Mouse (Mus musculus): ENCODE results near the gene Slc25a10. TPM values are rescaled to one million over a fixed set of nuclear protein-coding genes. Genes with fewer than 3 reads are reported as not detected.
A peak's percentile ranks its signal among the peaks of the same experiment; 100 is the strongest.

Slc25a10 gene
- total and polyA plus RNA-seq, 3 experiments: 52.0 to 53.6 TPM; not detected in 1

DNA sequence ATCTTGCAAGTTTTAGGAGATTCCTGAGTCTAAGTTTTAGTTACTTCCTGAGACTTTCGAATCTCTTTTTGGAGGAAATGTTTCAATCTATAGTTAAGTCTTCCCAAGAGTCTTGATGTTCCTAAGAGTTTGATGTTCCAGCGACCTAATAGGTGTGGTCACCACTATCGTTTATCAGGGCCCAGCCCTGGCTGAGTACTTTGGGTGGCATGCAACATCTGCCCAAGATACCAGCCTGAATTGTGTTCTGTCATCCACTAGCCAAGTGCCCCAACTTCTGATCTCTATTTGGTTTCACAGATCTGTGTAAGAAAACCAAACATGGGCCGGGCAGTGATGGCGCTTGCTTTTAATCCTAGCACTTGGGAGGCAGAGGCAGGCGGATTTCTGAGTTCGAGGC lies 36.2 kb upstream of the Slc25a10 start:
- DNase-seq (ENCODE audit: low read depth, low spot score): no peak
- no peak for TF ChIP-seq EP300 (IDR thresholded peaks at IDR 0.05; ENCODE audit: low read depth in 1 of 2, low read length in 2 of 2)
- H3K4me1 ChIP-seq (ENCODE audit: control insufficient read depth in 1 of 2, insufficient read depth in 2 of 2, low read length in 2 of 2): peaks cover 4 to 22% of the 10 kb centered on the region in 2 experiments

DNA sequence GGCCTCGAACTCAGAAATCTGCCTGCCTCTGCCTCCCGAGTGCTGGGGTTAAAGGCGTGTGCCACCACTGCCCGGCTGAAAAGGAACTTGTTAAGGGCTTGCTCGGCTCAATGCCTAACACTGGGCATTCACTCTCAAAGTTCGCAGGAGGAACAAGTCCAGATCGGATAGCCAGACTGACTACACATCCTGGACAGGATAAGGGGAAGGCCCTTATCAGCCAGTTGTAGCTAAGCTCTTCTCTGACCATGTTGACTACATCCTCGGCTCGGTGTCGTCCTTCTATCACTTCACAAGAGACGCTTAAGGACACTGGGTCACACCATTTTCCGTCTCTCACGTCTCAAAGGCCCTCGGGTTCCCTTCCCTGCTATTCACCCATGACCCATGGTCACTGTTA lies 34.3 kb upstream of the Slc25a10 start:
- TF ChIP-seq MAX (IDR thresholded peaks at IDR 0.05; ENCODE audit: low read length) (no peak), BHLHE40 (IDR thresholded peaks at IDR 0.05; ENCODE audit: borderline replicate concordance, low read depth, low read length) (no peak), EP300 (IDR thresholded peaks at IDR 0.05; ENCODE audit: low read depth in 1 of 2, low read length in 2 of 2) (peak; percentile 3 to 24; a peak in 1 of 4 replicates), CHD1 (IDR thresholded peaks at IDR 0.05; ENCODE audit: low read depth, low read length) (0 out of 2 replicates have a peak, but pooled peaks have one; percentile 47), TBP (IDR thresholded peaks at IDR 0.05; ENCODE audit: low read depth, low read length) (peak; percentile 67; the same call in 1 of the 2 replicates), GATA1 (IDR thresholded peaks at IDR 0.05; ENCODE audit: low read depth, low read length) (peak; percentile 63; the same call in 1 of the 2 replicates)
- H3K4me1 ChIP-seq (ENCODE audit: control insufficient read depth in 1 of 2, insufficient read depth in 2 of 2, low read length in 2 of 2): peaks cover 0 to 14% of the 10 kb centered on the region in 2 experiments; a peak in 2 of 4 replicates
- peak; percentile 81 for DNase-seq (ENCODE audit: low read depth, low spot score)
- peaks cover 37% of the 10 kb centered on the region for H3K79me2 ChIP-seq (ENCODE audit: control insufficient read depth, insufficient read depth, low read length, poor library complexity)
- H3K9ac ChIP-seq (ENCODE audit: control insufficient read depth, low read depth, low read length, poor library complexity, severe bottlenecking): peak overlapping the region; percentile 93
- H3K36me3 ChIP-seq (ENCODE audit: control insufficient read depth in 1 of 2, insufficient read depth in 2 of 2, low read length in 2 of 2): peaks cover 3 to 10% of the 10 kb centered on the region in 2 experiments; a peak in 3 of 4 replicates
- H3K27me3 ChIP-seq (ENCODE audit: control insufficient read depth in 1 of 2, insufficient read depth in 2 of 2, low read length in 2 of 2): no peaks in the 10 kb centered on the region
- peak overlapping the region; percentile 70 for H3K27ac ChIP-seq (ENCODE audit: control insufficient read depth, low read depth, low read length)
- H3K4me3 ChIP-seq (ENCODE audit: control insufficient read depth in 1 of 2, insufficient read depth in 1 of 2, low read depth in 2 of 2, low read length in 2 of 2): peak overlapping the region; percentile 84 to 86
- no peaks in the 10 kb centered on the region for H3K9me3 ChIP-seq (replicated peaks; ENCODE audit: insufficient read depth, low read length)

More for the DNA sequence above, 36.2 kb upstream of the Slc25a10 start:
- Histone ChIP-seq H3K27me3 (ENCODE audit: control insufficient read depth in 1 of 2, insufficient read depth in 2 of 2, low read length in 2 of 2) (no peaks in the 10 kb centered on the region), H3K9ac (ENCODE audit: control insufficient read depth, low read depth, low read length, poor library complexity, severe bottlenecking) (no peak overlapping the region), H3K36me3 (ENCODE audit: control insufficient read depth in 1 of 2, insufficient read depth in 2 of 2, low read length in 2 of 2) (peaks cover 0 to 13% of the 10 kb centered on the region in 2 experiments; a peak in 2 of 4 replicates), H3K4me3 (ENCODE audit: control insufficient read depth in 1 of 2, insufficient read depth in 1 of 2, low read depth in 2 of 2, low read length in 2 of 2) (no peak overlapping the region), H3K9me3 (replicated peaks; ENCODE audit: insufficient read depth, low read length) (no peaks in the 10 kb centered on the region), H3K79me2 (ENCODE audit: control insufficient read depth, insufficient read depth, low read length, poor library complexity) (peaks cover 32% of the 10 kb centered on the region), H3K27ac (ENCODE audit: control insufficient read depth, low read depth, low read length) (no peak overlapping the region)

DNA sequence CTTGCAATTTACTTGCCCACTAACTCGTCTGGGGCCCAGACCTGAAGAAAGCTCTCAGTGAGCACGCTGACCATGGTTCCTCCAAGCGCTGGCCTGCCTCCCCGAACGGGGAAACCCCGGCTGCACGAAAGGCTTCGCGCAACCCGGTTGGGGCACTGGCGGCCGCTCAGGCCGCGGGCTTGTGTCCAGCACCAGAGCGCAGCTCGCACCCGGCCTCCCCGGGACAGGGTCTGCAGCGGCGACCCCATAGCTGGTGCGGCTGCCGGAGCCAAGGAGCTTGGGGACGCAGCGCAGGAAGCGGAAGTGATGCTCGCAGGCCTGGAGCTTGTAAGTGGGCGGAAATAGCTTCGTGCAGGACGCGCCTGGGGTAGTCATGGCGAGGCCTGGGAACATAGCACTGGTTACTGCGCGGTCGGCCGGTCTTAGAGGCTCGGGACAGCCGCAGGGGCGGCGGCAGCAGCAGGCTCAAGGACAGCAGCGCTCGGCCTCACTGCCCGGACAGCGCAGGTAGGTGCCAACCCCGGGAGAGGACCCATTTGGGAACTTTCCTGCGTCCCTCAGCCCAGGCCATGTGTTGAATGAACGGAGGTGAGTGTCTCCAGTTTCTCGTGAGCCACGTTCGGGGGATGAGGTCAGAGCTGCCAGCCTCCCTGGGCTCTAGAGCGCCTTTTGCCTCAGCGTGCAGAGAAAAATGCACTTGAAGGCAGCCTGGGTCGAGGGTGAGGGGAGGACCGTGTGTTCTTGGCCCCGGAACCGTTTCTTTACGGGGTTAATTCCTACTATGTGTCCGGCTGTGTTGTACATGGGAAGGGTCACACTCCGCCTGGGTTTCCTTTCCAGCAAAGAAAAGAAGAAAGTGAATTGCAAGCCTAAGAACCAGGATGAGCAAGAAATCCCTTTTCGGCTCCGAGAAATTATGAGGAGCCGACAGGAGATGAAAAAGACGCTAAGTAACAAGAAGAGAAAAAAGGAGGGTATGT lies 33.6 kb upstream of the Slc25a10 start, which contains the start of the genes Oxld1 and Ccdc137:
Oxld1 (minus strand) TSS at position 297 of the 980 bp plus-strand sequence.
Ccdc137 (plus strand) TSS at position 344 of the 980 bp plus-strand sequence.
- Histone ChIP-seq H3K9ac (ENCODE audit: control insufficient read depth, low read depth, low read length, poor library complexity, severe bottlenecking) (peak within 1 kb of the TSS; percentile 93), H3K36me3 (ENCODE audit: control insufficient read depth in 1 of 2, insufficient read depth in 2 of 2, low read length in 2 of 2) (peaks cover 3 to 10% of the 10 kb centered on the region in 2 experiments; a peak in 3 of 4 replicates)
- TF ChIP-seq MYB (IDR thresholded peaks at IDR 0.05; ENCODE audit: low read depth, low read length): no peak
- TF ChIP-seq ZC3H11A (IDR thresholded peaks at IDR 0.05; ENCODE audit: low read depth, low read length): no peak
- TF ChIP-seq POLR2AphosphoS2 (IDR thresholded peaks at IDR 0.05; ENCODE audit: low read length): peak; percentile 98
- TF ChIP-seq TAL1 (IDR thresholded peaks at IDR 0.05; ENCODE audit: low read length): no peak
- no peak for TF ChIP-seq POLR2AphosphoS5 (IDR thresholded peaks at IDR 0.05; ENCODE audit: borderline replicate concordance, low read depth, low read length)
- no peak; the same call in 1 of the 2 replicates for TF ChIP-seq KAT2A (conservative IDR thresholded peaks at IDR 0.05; ENCODE audit: low read depth, low read length)
- peak; percentile 39; the same call in 1 of the 2 replicates for TF ChIP-seq ETS1 (IDR thresholded peaks at IDR 0.05; ENCODE audit: low read depth, low read length)
- TF ChIP-seq MXI1 (IDR thresholded peaks at IDR 0.05; ENCODE audit: low read depth, low read length): peak; percentile 97
- no peak for TF ChIP-seq JUND (IDR thresholded peaks at IDR 0.05; ENCODE audit: low read depth, low read length)
- TF ChIP-seq NELFE (IDR thresholded peaks at IDR 0.05; ENCODE audit: low read depth, low read length): peak; percentile 99
- peak; percentile 85 for TF ChIP-seq MAX (IDR thresholded peaks at IDR 0.05; ENCODE audit: low read length)
- no peak for TF ChIP-seq USF1 (IDR thresholded peaks at IDR 0.05; ENCODE audit: low read depth, low read length)
- TF ChIP-seq RAD21 (IDR thresholded peaks at IDR 0.05; ENCODE audit: low read depth, low read length): no peak
- peak; percentile 60; the same call in 1 of the 2 replicates for TF ChIP-seq MAZ (IDR thresholded peaks at IDR 0.05; ENCODE audit: low read depth, low read length)
- TF ChIP-seq MYC (IDR thresholded peaks at IDR 0.05; ENCODE audit: low read depth, low read length): peak; percentile 95
- peak; percentile 90; the same call in 1 of the 2 replicates for TF ChIP-seq ZMIZ1 (IDR thresholded peaks at IDR 0.05; ENCODE audit: low read depth, low read length)
- TF ChIP-seq E2F4 (IDR thresholded peaks at IDR 0.05; ENCODE audit: borderline replicate concordance, low read depth, low read length): no peak
- TF ChIP-seq CHD2 (IDR thresholded peaks at IDR 0.05; ENCODE audit: low read length): no peak
- TF ChIP-seq SMC3 (IDR thresholded peaks at IDR 0.05; ENCODE audit: low read depth, low read length): no peak

More for the DNA sequence above, 33.6 kb upstream of the Slc25a10 start, which contains the start of the genes Oxld1 and Ccdc137:
- Histone ChIP-seq H3K4me3 (ENCODE audit: control insufficient read depth in 1 of 2, insufficient read depth in 1 of 2, low read depth in 2 of 2, low read length in 2 of 2) (peak within 1 kb of the TSS; percentile 84 to 86), H3K4me1 (ENCODE audit: control insufficient read depth in 1 of 2, insufficient read depth in 2 of 2, low read length in 2 of 2) (peaks cover 0 to 14% of the 10 kb centered on the region in 2 experiments; a peak in 2 of 4 replicates), H3K9me3 (replicated peaks; ENCODE audit: insufficient read depth, low read length) (no peaks in the 10 kb centered on the region), H3K79me2 (ENCODE audit: control insufficient read depth, insufficient read depth, low read length, poor library complexity) (peaks cover 37% of the 10 kb centered on the region), H3K27me3 (ENCODE audit: control insufficient read depth in 1 of 2, insufficient read depth in 2 of 2, low read length in 2 of 2) (no peaks in the 10 kb centered on the region), H3K27ac (ENCODE audit: control insufficient read depth, low read depth, low read length) (peak within 1 kb of the TSS; percentile 70)
- peak; percentile 97 for DNase-seq (ENCODE audit: low read depth, low spot score)

All from MEL (cell line).